Mouse (Mus musculus) T-helper 2 cell (primary cell): ENCODE measurements around the gene Stfa3.
"Not testable (repeated sequence)": the region's sequence is repeated elsewhere in the genome, so short reads cannot be mapped to it uniquely, and the experiment has no call there.

Experiments used
- in situ Hi-C: fragments of 300-600 bp; cut with MboI, MseI; formaldehyde crosslinking; loops from one replicate; pipeline ENCODE4 v1.15.1; 2025; ENCODE audit warnings: high pct_unique_total_duplicates

Stfa3 gene

GRCm38 (mm10) chr16:36455342-36455802 is at the start of gene Stfa3:
Gene Stfa3, minus strand, starts transcription at chr16:36455392.
- in situ Hi-C loops, result no loop called here

- in situ Hi-C loops, result no loop called here
Observed at GRCm38 (mm10) chr16:36502286-36502685, 47.1 kb upstream of the Stfa3 start.

DNA sequence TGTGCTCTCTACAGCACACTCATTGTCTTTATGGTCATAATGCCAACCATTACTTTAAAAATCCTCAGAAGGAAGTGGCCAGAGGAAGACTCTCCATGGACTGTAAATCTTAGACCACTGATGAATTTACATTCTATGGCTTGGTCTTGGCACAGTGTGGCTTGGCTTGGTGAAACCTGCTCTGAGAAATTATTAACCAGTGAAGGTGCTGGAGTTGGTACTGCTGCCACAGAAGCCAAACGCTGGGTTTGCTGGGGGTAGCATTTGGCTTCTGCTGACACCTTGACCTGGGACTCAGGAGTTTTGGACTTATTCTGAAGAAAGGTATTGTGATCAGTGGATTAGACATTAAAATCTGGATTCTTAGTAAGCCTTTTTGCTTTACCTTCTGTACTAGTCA is 37.2 kb upstream of the Stfa3 start:
- in situ Hi-C loops, result no loop called here

DNA sequence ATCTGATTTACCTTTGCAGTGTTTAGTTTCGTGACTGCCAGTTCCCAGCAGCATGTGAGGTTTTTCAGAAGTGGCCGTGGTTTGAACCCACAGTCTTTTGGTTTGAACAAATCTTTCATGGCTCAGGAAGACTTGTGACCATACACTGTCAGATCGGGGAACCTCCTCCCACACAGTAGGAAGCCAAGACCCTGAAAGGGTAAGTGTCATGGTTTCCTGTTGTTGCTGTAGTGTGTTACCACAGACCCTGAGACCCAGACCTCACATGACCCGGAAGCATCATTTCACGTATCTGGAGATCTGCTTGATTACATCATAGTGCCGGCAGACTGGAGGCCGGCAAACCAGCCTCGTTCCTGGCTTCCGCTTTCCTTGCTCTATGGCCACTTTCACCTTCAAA is 21.7 kb upstream of the Stfa3 start:
- in situ Hi-C loops, result no loop called here

DNA sequence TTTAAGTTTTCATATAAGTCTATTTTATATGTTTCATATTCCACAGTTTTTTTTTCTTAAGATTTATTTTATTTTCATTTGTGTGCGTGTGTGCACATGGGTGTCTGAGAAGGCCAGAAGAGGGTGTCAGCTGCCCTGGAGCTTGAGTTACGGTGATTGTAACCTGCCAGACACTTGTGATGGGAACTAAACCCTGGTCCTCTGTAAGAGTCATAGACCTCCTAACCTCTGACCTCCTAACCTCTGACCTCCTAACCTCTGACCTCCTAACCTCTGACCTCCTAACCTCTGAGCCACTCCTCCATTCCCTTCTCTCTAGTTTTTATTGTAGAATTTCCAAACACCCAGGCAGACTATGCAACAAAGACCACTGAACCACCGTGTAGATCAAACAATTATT is 20.3 kb upstream of the Stfa3 start:
- in situ Hi-C loops, result no loop called here

DNA sequence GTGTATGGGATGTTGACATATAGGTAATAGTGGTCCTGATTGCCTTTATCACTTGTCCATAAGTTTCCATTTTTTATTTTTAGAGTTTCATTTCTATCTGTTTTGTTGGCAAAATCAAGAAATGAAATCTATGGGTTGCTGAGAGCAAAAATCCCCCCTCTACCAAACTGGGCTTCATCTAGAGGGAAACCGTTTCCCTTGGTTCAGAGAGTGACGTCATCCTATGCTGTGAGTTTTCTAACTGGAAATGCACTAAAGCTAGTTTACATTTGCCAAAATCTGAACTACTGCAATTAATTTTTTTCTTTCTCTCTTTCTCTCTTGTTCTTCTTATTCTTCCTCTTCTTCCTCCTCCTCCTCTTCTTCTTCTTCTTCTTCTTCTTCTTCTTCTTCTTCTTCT is 19.7 kb upstream of the Stfa3 start:
- in situ Hi-C loops, result loop anchor here (5.0 kb wide), 2 partner anchors 242 to 342 kb away; no protein-coding TSS in a partner anchor

- in situ Hi-C loops, result loop anchor here (5.0 kb wide), 2 partner anchors 244 to 344 kb away; no protein-coding TSS in a partner anchor
Observed at GRCm38 (mm10) chr16:36473217-36474216, 18.3 kb upstream of the Stfa3 start.

- in situ Hi-C loops, result loop anchor here (5.0 kb wide), 2 partner anchors 246 to 346 kb away; no protein-coding TSS in a partner anchor
Observed at GRCm38 (mm10) chr16:36471066-36471633, 16.0 kb upstream of the Stfa3 start.

DNA sequence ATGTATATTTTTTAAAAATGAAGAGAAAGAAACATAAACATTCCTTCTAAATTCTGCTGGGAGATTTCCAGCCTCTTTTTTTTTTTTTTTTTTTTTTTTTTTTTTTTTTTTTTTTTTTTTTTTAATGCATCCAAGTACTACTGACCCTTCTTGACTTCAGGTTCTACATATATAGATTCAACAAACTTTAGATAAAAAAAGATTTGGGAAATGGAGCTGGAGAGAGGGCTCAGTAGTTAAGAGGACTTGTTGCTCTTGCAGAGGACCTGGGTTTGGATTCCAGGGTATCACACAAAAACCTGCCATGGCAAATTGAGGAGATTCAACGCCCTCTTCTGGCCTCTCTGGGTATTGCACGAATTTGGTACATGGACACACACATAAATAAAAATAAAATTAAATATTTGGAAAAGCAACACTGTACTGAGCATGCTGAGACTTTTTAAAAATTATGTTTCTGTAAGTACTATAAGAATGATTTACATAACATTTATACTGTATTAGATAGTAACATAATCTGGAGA is 14.8 kb upstream of the Stfa3 start:
- in situ Hi-C loops, result loop anchor here (5.0 to 10.0 kb wide), 3 partner anchors 247 to 465 kb away; no protein-coding TSS in a partner anchor

- in situ Hi-C loops, result loop anchor here (10.0 kb wide), 1 partner anchor 465 kb away; no protein-coding TSS in a partner anchor
Observed at GRCm38 (mm10) chr16:36469367-36469766, 14.2 kb upstream of the Stfa3 start.

GRCm38 (mm10) chr16:36468862-36469261 is 13.7 kb upstream of the Stfa3 start:
- in situ Hi-C loops, result loop anchor here (10.0 kb wide), 1 partner anchor 464 kb away; no protein-coding TSS in a partner anchor

- in situ Hi-C loops, result loop anchor here (10.0 kb wide), 1 partner anchor 463 kb away; no protein-coding TSS in a partner anchor
Observed at GRCm38 (mm10) chr16:36467936-36468335, 12.7 kb upstream of the Stfa3 start.

DNA sequence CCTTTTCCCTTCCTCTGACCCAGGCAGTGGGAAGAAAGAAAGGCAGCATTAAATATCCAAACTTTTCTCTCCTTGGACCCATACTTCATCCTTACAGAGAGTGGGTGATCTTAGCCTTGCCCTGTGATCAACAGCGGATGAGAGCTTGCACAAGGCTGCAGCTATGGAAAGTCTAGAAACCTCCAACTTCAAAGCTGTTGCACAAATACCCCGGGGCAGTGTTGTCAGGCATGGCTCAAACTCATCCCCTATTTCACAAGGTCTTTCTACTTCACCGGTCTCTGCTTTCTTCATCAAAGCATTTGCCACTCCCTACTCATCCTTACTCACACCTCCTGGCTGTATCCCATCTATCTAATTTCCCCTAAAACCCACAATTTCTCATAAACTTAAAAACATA is 10.2 kb upstream of the Stfa3 start:
- in situ Hi-C loops, result loop anchor here (10.0 kb wide), 1 partner anchor 461 kb away; no protein-coding TSS in a partner anchor

GRCm38 (mm10) chr16:36464076-36464475 is 8.9 kb upstream of the Stfa3 start:
- in situ Hi-C loops, result loop anchor here (10.0 kb wide), 1 partner anchor 459 kb away; no protein-coding TSS in a partner anchor

DNA sequence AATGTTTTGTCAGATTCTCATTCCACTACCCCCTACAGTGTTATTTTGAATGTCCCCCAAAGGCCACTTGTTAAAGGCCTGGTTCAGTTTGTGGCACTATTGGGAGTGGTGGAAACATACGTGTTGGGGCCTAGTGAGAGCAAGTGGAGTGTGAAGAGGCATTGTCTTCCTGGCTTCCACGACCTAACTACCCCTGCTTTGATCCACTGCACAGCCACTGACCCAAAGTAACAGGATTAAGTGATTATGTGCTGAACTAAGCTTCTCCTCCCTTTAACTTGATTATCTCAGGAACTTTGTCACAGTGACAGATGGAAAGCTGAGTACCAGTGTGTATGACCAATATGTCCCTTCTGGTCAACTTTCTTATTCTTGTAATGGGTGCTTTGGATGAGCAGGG is 5.2 kb upstream of the Stfa3 start:
- in situ Hi-C loops, result loop anchor here (10.0 kb wide), 1 partner anchor 456 kb away; no protein-coding TSS in a partner anchor

DNA sequence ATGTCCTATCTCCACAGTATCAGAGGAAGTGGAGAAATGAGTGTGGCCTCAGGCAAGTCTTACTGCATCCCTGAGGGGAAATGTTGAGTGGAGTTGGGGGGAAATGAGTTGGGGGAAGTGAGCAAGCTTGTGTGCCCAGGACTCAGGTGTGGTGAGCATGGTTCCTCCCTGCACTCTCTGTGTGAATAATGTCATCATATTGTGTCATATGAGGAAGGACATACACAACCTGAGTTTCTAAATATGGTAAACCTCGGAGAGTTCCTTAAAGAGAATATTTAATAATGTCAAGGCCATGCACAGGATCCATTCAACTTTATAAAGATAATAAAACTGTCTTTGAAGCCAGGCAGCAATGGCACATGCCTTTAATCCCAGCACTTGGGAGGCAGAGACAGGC is 34.2 kb downstream of the Stfa3 start:
- in situ Hi-C loops, result not testable (repeated sequence)

GRCm38 (mm10) chr16:36408357-36408756 is 46.8 kb downstream of the Stfa3 start, which contains the start of gene Stfa2:
Gene Stfa2, minus strand, starts transcription at chr16:36408457.
- in situ Hi-C loops, result no loop called here
